Mouse (Mus musculus): ENCODE results near the gene Gm21860.
"Not testable (repeated sequence)": the region's sequence is repeated elsewhere in the genome, so short reads cannot be mapped to it uniquely, and the experiment has no call there.

DNA sequence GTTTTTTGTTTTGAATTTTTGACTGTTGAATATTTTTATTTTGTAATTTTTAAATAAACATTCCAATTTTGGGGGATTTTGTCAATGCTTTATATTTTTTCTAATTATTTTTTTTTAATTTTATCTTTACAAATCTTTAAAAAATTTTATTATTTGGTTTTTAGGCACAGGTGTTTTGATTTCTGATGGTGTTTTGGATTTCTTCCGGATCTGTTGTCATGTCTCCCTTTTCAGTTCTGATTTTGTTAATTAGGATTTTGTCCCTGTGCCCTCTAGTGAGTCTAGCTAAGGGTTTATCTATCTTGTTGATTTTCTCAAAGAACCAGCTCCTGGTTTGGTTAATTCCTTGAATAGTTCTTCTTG lies 23.0 kb downstream of the Gm21860 start:
- TF ChIP-seq GATA1 (IDR thresholded peaks at IDR 0.05; ENCODE audit: borderline replicate concordance, low read length); FLI1 (IDR thresholded peaks at IDR 0.05; ENCODE audit: low read length): not testable (repeated sequence)

Data from megakaryocyte, embryonic 14.5 days (primary cell).